Mouse (Mus musculus) liver, postnatal 0 days (tissue): ENCODE measurements at regions not wholly inside any gene's neighbourhood (a gene's known extent, or its start where the extent isn't known, plus 50 kb on each side); places are given as distances from the start of the nearest gene placed in this dataset.

Source experiments
- CTCF ChIP-seq: sonication (generic); IDR thresholded peaks from 2 replicates; pipeline ENCODE4 v1.5.1; 2016; ENCODE audit warnings: antibody characterized with exemption, low read depth
- EP300 ChIP-seq: IDR thresholded peaks from 2 replicates; pipeline ENCODE4 v1.6.1; 2016; ENCODE audit warnings: antibody characterized with exemption, low read depth, mild to moderate bottlenecking

GRCm38 (mm10) chr8:17704289-17704688 is 1273.8 kb downstream of the Defb40 start:
- no peak for TF ChIP-seq CTCF
- no peak for TF ChIP-seq EP300
